Mouse (Mus musculus): ENCODE data around the gene Hoxb13. TPM values are rescaled to one million over a fixed set of nuclear protein-coding genes. Genes with fewer than 3 reads are reported as not detected.

Hoxb13 gene
- not detected in 2 replicates for polyA plus RNA-seq (2012; rRNA removed)

DNA sequence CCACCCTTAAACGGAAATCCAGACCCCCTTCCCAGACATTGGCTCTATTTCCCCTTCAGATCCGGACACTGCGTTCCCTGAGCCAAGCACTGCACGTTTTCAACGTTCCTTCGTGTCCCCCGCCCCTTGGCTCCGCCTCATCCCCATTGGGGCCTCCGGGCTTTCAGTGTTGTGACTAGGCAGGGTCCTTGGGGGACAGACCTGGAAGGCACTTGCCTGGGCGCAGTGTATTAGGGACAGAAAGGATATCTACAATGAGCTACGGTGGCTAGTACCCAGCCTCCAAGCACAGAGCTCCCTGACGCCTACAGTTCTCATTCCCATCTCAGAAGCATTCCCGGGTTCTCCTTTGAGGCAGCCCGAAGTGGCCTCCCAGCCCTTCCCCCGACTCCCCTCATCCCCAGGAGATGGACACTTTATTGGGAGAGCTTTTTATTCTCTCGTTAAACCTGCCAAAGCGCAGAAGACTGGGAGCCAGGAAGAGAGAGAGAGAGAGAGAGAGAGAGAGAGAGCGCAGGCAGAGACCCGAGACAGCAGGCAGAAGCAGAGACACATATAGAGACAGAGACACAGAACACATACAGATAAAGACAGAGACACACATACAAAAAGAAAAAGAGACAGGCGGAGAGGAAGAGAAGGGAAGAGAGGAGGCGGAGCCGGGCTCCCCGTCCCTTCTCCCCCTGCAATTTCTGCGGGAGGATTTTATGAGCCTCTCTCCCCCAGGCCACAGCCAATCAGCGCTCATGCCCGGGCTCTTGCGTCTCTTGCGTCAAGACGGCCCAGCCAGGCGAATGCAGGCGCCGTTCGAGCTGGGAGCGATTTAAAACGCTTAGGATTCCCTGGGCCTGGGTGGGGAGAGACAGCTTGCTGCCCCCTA, at the start of gene Hoxb13:
TSS of gene Hoxb13 (plus strand) at position 796 of the 880 bp plus-strand sequence.

Other genes starting within 250 kb of the Hoxb13 start
- 1.3 and 1.6 TPM in 2 replicates for gene Igf2bp1, start 188.4 kb upstream of the Hoxb13 start, polyA plus RNA-seq (2012; rRNA removed)
- 0.13 TPM in 1 of 2 replicates, not detected in the other for gene Gip, start 169.8 kb upstream of the Hoxb13 start, polyA plus RNA-seq (2012; rRNA removed)
- 19.2 and 21.1 TPM in 2 replicates for gene Snf8, start 159.4 kb upstream of the Hoxb13 start, polyA plus RNA-seq (2012; rRNA removed)
- 17.2 and 17.3 TPM in 2 replicates for gene Ube2z, start 128.9 kb upstream of the Hoxb13 start, polyA plus RNA-seq (2012; rRNA removed)
- gene Atp5g1, start 118.6 kb upstream of the Hoxb13 start, polyA plus RNA-seq (2012; rRNA removed) = 340 and 367 TPM in 2 replicates
- not detected in 2 replicates for gene Calcoco2, start 82.4 kb upstream of the Hoxb13 start, polyA plus RNA-seq (2012; rRNA removed)
- 0.02 TPM in 1 of 2 replicates, not detected in the other for gene Ttll6, start 60.5 kb upstream of the Hoxb13 start, polyA plus RNA-seq (2012; rRNA removed)
- not detected in 2 replicates for gene Hoxb9, start 77.1 kb downstream of the Hoxb13 start, polyA plus RNA-seq (2012; rRNA removed)
- gene Hoxb8, start 87.6 kb downstream of the Hoxb13 start, polyA plus RNA-seq (2012; rRNA removed) = 0.04 and 0.05 TPM in 2 replicates
- 0.07 and 0.16 TPM in 2 replicates for gene Hoxb7, start 92.3 kb downstream of the Hoxb13 start, polyA plus RNA-seq (2012; rRNA removed)
- gene Hoxb6, start 98.2 kb downstream of the Hoxb13 start, polyA plus RNA-seq (2012; rRNA removed) = 0.01 and 0.08 TPM in 2 replicates
- 0.23 and 0.30 TPM in 2 replicates for gene Hoxb5, start 109.0 kb downstream of the Hoxb13 start, polyA plus RNA-seq (2012; rRNA removed)
- 0.75 and 0.82 TPM in 2 replicates for gene Hoxb4, start 124.0 kb downstream of the Hoxb13 start, polyA plus RNA-seq (2012; rRNA removed)
- 0.56 and 0.65 TPM in 2 replicates for gene Hoxb3, start 129.0 kb downstream of the Hoxb13 start, polyA plus RNA-seq (2012; rRNA removed)
- 1.5 and 1.6 TPM in 2 replicates for gene Hoxb2, start 156.2 kb downstream of the Hoxb13 start, polyA plus RNA-seq (2012; rRNA removed)
- not detected in 2 replicates for gene Hoxb1, start 171.4 kb downstream of the Hoxb13 start, polyA plus RNA-seq (2012; rRNA removed)

Data from liver, embryonic 18 days (tissue).